Mouse (Mus musculus): ENCODE results near the gene Car4. TPM values are rescaled to one million over a fixed set of nuclear protein-coding genes. Genes with fewer than 3 reads are reported as not detected.

Gene Car4
- 10 to 100 TPM; 32.8 to 47.4 TPM for total RNA-seq (2021)

GRCm38 (mm10) chr11:84957591-84958270 is at the start of gene Car4:
TSS of gene Car4 (plus strand) at chr11:84957786.
- intact Hi-C loops (cut with DNase I) = no loop called here
- no peak for DNase-seq (ENCODE audit: low spot score)

GRCm38 (mm10) chr11:84908480-84908879 is 49.1 kb upstream of the Car4 start:
- intact Hi-C loops (cut with DNase I) = no loop called here
- DNase-seq (ENCODE audit: low spot score) = no peak

GRCm38 (mm10) chr11:84910411-84910810 is 47.2 kb upstream of the Car4 start:
- no peak for DNase-seq (ENCODE audit: low spot score)
- intact Hi-C loops (cut with DNase I) = no loop called here

- DNase-seq (ENCODE audit: low spot score) = no peak
These were observed 42.9 kb upstream of the Car4 start for GRCm38 (mm10) chr11:84914673-84915072.

GRCm38 (mm10) chr11:84916053-84916702 is 41.4 kb upstream of the Car4 start, which contains the start of gene Znhit3:
TSS of gene Znhit3 (minus strand) at chr11:84916366.
- intact Hi-C loops (cut with DNase I) = loop anchor here (5.0 kb wide), 1 partner anchor 346 kb away; no protein-coding TSS in a partner anchor
- DNase-seq (ENCODE audit: low spot score) = peak; percentile 68

More at GRCm38 (mm10) chr11:84914673-84915072, 42.9 kb upstream of the Car4 start:
- intact Hi-C loops (cut with DNase I) = loop anchor here (5.0 kb wide), 1 partner anchor 348 kb away; no protein-coding TSS in a partner anchor

- DNase-seq (ENCODE audit: low spot score) = no peak
- intact Hi-C loops (cut with DNase I) = loop anchor here (5.0 kb wide), 1 partner anchor 345 kb away; no protein-coding TSS in a partner anchor
These were observed 40.8 kb upstream of the Car4 start for GRCm38 (mm10) chr11:84916703-84917300.

GRCm38 (mm10) chr11:84918425-84918824 is 39.2 kb upstream of the Car4 start:
- peak; percentile 44 for DNase-seq (ENCODE audit: low spot score)
- intact Hi-C loops (cut with DNase I) = loop anchor here (2.0 to 5.0 kb wide), 4 partner anchors 60 to 344 kb away; no protein-coding TSS in a partner anchor

GRCm38 (mm10) chr11:84919276-84919675 is 38.3 kb upstream of the Car4 start:
- no peak for DNase-seq (ENCODE audit: low spot score)
- intact Hi-C loops (cut with DNase I) = loop anchor here (2.0 to 5.0 kb wide), 4 partner anchors 60 to 343 kb away; no protein-coding TSS in a partner anchor

GRCm38 (mm10) chr11:84919951-84920350 is 37.6 kb upstream of the Car4 start:
- intact Hi-C loops (cut with DNase I) = loop anchor here (2.0 to 5.0 kb wide), 4 partner anchors 59 to 342 kb away; no protein-coding TSS in a partner anchor

GRCm38 (mm10) chr11:84920981-84921380 is 36.6 kb upstream of the Car4 start:
- intact Hi-C loops (cut with DNase I) = no loop called here
- no peak for DNase-seq (ENCODE audit: low spot score)

More at GRCm38 (mm10) chr11:84919951-84920350, 37.6 kb upstream of the Car4 start:
- no peak for DNase-seq (ENCODE audit: low spot score)

GRCm38 (mm10) chr11:84932261-84932660 is 25.3 kb upstream of the Car4 start:
- intact Hi-C loops (cut with DNase I) = no loop called here
- DNase-seq (ENCODE audit: low spot score) = no peak

- DNase-seq (ENCODE audit: low spot score) = no peak
- intact Hi-C loops (cut with DNase I) = loop anchor here (5.0 kb wide), 1 partner anchor 38 kb away; no protein-coding TSS in a partner anchor
These were observed 18.0 kb upstream of the Car4 start for GRCm38 (mm10) chr11:84939508-84940053.

GRCm38 (mm10) chr11:84940140-84940539 is 17.4 kb upstream of the Car4 start:
- intact Hi-C loops (cut with DNase I) = loop anchor here (5.0 kb wide), 1 partner anchor 37 kb away; no protein-coding TSS in a partner anchor
- no peak for DNase-seq (ENCODE audit: low spot score)

GRCm38 (mm10) chr11:84943948-84944347 is 13.6 kb upstream of the Car4 start:
- intact Hi-C loops (cut with DNase I) = loop anchor here (5.0 kb wide), 1 partner anchor 33 kb away; no protein-coding TSS in a partner anchor

GRCm38 (mm10) chr11:84944639-84945435 is 12.7 kb upstream of the Car4 start:
- no peak for DNase-seq (ENCODE audit: low spot score)
- intact Hi-C loops (cut with DNase I) = loop anchor here (5.0 kb wide), 1 partner anchor 32 kb away; no protein-coding TSS in a partner anchor

More at GRCm38 (mm10) chr11:84943948-84944347, 13.6 kb upstream of the Car4 start:
- no peak for DNase-seq (ENCODE audit: low spot score)

GRCm38 (mm10) chr11:84945841-84946240 is 11.7 kb upstream of the Car4 start:
- DNase-seq (ENCODE audit: low spot score) = no peak
- intact Hi-C loops (cut with DNase I) = no loop called here

GRCm38 (mm10) chr11:84947206-84947605 is 10.4 kb upstream of the Car4 start:
- intact Hi-C loops (cut with DNase I) = no loop called here
- no peak for DNase-seq (ENCODE audit: low spot score)

- no peak for DNase-seq (ENCODE audit: low spot score)
- intact Hi-C loops (cut with DNase I) = no loop called here
These were observed 9.5 kb upstream of the Car4 start for GRCm38 (mm10) chr11:84948114-84948513.

GRCm38 (mm10) chr11:84948526-84948925 is 9.1 kb upstream of the Car4 start:
- intact Hi-C loops (cut with DNase I) = no loop called here
- no peak for DNase-seq (ENCODE audit: low spot score)

All from heart, postnatal 25 days (tissue).